ENCODE assay signal across 23 mouse cellular contexts in genomic region chr15:97411671-97412070, GRCm38 (mm10).
DNase-seq lines count a peak whose midpoint lies in the region; ATAC-seq and TF ChIP-seq lines count a peak whose summit lies in the region.
"Had no signal": no experiment of that assay in that cellular context is flagged by ENCODE, and none has a peak within 500 bp of the region (broad histone marks: within the 10 kb centered on the region; RNA-seq: fewer than 3 reads in every experiment).

No protein-coding gene starts in this region.

- no peak for TF ChIP-seq CTCF in midbrain, postnatal 0 days (IDR thresholded peaks at IDR 0.05)

- no peaks in the 10 kb centered on the region for H3K36me3 ChIP-seq in midbrain, embryonic 11.5 days (ENCODE audit: control insufficient read depth, insufficient read depth, low read length)
- H3K36me3 ChIP-seq in midbrain, postnatal 0 days (ENCODE audit: insufficient read depth, low read length): no peaks in the 10 kb centered on the region
- no peaks in the 10 kb centered on the region for H3K36me3 ChIP-seq in hindbrain, embryonic 11.5 days (ENCODE audit: control insufficient read depth, insufficient read depth, low read length)
- H3K36me3 ChIP-seq: G1E had no signal

- no peaks in the 10 kb centered on the region for H3K27me3 ChIP-seq in midbrain, embryonic 11.5 days (ENCODE audit: control insufficient read depth, insufficient read depth, low read length)
- no peaks in the 10 kb centered on the region for H3K27me3 ChIP-seq in midbrain, postnatal 0 days (ENCODE audit: insufficient read depth, low read length)
- no peaks in the 10 kb centered on the region for H3K27me3 ChIP-seq in hindbrain, embryonic 11.5 days (ENCODE audit: control insufficient read depth, insufficient read depth, low read length)
- H3K27me3 ChIP-seq: CH12.LX, Patski had no signal

- ATAC-seq in midbrain, embryonic 11.5 days (ENCODE audit: low FRiP score): no peak
- ATAC-seq in midbrain, postnatal 0 days (ENCODE audit: low FRiP score): no peak
- no peak for ATAC-seq in hindbrain, embryonic 11.5 days (ENCODE audit: low FRiP score)
- ATAC-seq: activated CD4-positive, CD25-positive, alpha-beta regulatory T cell, adult 4 months; CD4-positive, CD25-positive, alpha-beta regulatory T cell, adult 4 months; Patski had no signal

- peak; percentile 68 for DNase-seq in midbrain, embryonic 11.5 days (ENCODE audit: low spot score, missing footprints)
- DNase-seq in midbrain, postnatal 0 days (ENCODE audit: low spot score): no peak
- DNase-seq in R1 (ENCODE audit: low read depth, low spot score): peak; percentile 78
- DNase-seq in ZHBTc4 (ENCODE audit: low read depth, low spot score): peak; percentile 75
- DNase-seq in gastrocnemius, postnatal 25 days: no peak
- DNase-seq in hindbrain, embryonic 11.5 days (ENCODE audit: low spot score): no peak
- DNase-seq: adrenal gland, adult 2 months; adrenal gland, adult 8-10 months; adrenal gland, postnatal 10 days; adrenal gland, postnatal 14 days; adrenal gland, postnatal 25 days; adrenal gland, postnatal 36 days; B cell, adult 2 months; cerebellum, adult 11 months; cerebellum, adult 11-12 months; cerebellum, adult 18-20 months; cerebellum, adult 2 months; cerebellum, adult 8-10 months had no signal

- no peak overlapping the region for H3K9ac ChIP-seq in midbrain, embryonic 11.5 days (ENCODE audit: low read length)
- H3K9ac ChIP-seq in midbrain, postnatal 0 days (replicated peaks; ENCODE audit: low read length, poor library complexity, severe bottlenecking): no peak overlapping the region
- no peak overlapping the region for H3K9ac ChIP-seq in hindbrain, embryonic 11.5 days (ENCODE audit: low read depth, low read length)

- H3K4me2 ChIP-seq in midbrain, embryonic 11.5 days: no peak overlapping the region
- no peak overlapping the region for H3K4me2 ChIP-seq in midbrain, postnatal 0 days (ENCODE audit: low read depth, low read length, poor library complexity, severe bottlenecking)
- H3K4me2 ChIP-seq in hindbrain, embryonic 11.5 days (replicated peaks; ENCODE audit: low read depth, low read length): no peak overlapping the region

- H3K9me3 ChIP-seq in midbrain, embryonic 11.5 days (ENCODE audit: control insufficient read depth, low read length): peaks cover 3% of the 10 kb centered on the region; the same call in 1 of the 2 replicates
- H3K9me3 ChIP-seq in midbrain, postnatal 0 days (ENCODE audit: low read length): no peaks in the 10 kb centered on the region
- no peaks in the 10 kb centered on the region for H3K9me3 ChIP-seq in hindbrain, embryonic 11.5 days (ENCODE audit: control insufficient read depth, low read length)

- H3K4me3 ChIP-seq in midbrain, embryonic 11.5 days (ENCODE audit: low read depth, low read length): no peak overlapping the region
- no peak overlapping the region for H3K4me3 ChIP-seq in midbrain, postnatal 0 days (ENCODE audit: low read depth, low read length)
- no peak overlapping the region for H3K4me3 ChIP-seq in hindbrain, embryonic 11.5 days (ENCODE audit: low read depth, low read length)

- WGBS in midbrain, embryonic 11.5 days: 90% methylated on average over 6 of the region's 6 CpGs
- WGBS in midbrain, postnatal 0 days: 92% methylated on average over 6 of the region's 6 CpGs
- 93% methylated on average over 6 of the region's 6 CpGs for WGBS in hindbrain, embryonic 11.5 days

- no peaks in the 10 kb centered on the region; the same call in 1 of the 2 replicates for H3K4me1 ChIP-seq in midbrain, embryonic 11.5 days (ENCODE audit: control insufficient read depth, insufficient read depth, low read length)
- H3K4me1 ChIP-seq in midbrain, postnatal 0 days (ENCODE audit: insufficient read depth, low read length): no peaks in the 10 kb centered on the region; the same call in 1 of the 2 replicates
- H3K4me1 ChIP-seq in hindbrain, embryonic 11.5 days (replicated peaks; ENCODE audit: control insufficient read depth, insufficient read depth, low read length): no peaks in the 10 kb centered on the region

- H3K27ac ChIP-seq in midbrain, embryonic 11.5 days (ENCODE audit: low read depth, low read length): no peak overlapping the region
- H3K27ac ChIP-seq in midbrain, postnatal 0 days (ENCODE audit: low read depth, low read length): no peak overlapping the region
- no peak overlapping the region for H3K27ac ChIP-seq in hindbrain, embryonic 11.5 days (ENCODE audit: low read depth, low read length)

Comparison
In these comparisons a context has a peak if more than half of its experiments do, and no peak if none do; other contexts are left out.
1. DNase-seq: peak in midbrain, embryonic 11.5 days (single experiment), R1 (single experiment) and ZHBTc4 (single experiment); none in midbrain, postnatal 0 days (single experiment), gastrocnemius, postnatal 25 days (single experiment) and hindbrain, embryonic 11.5 days (single experiment).